Mouse (Mus musculus): ENCODE data around the gene Acox1. TPM values are rescaled to one million over a fixed set of nuclear protein-coding genes. Genes with fewer than 3 reads are reported as not detected.

The Acox1 gene
- polyA plus RNA-seq, 1 experiment from 2014 or later, result 65.6 TPM

- Histone ChIP-seq H3K4me2 (ENCODE audit: low read depth, low read length) (no peak overlapping the region), H3K27ac (ENCODE audit: low read depth, low read length) (no peak overlapping the region), H3K9me3 (ENCODE audit: control insufficient read depth, low read length) (no peaks in the 10 kb centered on the region), H3K4me1 (ENCODE audit: control insufficient read depth, insufficient read depth, low read length) (peaks cover 14% of the 10 kb centered on the region; the same call in 1 of the 2 replicates), H3K27me3 (ENCODE audit: control insufficient read depth, insufficient read depth, low read length) (no peaks in the 10 kb centered on the region), H3K4me3 (ENCODE audit: low read depth, low read length) (no peak overlapping the region), H3K36me3 (ENCODE audit: control insufficient read depth, insufficient read depth, low read length) (no peaks in the 10 kb centered on the region), H3K9ac (replicated peaks; ENCODE audit: low read depth, low read length) (no peak overlapping the region)
- WGBS, result 87% methylated on average over 2 of the region's 2 CpGs
- no peak for ATAC-seq (ENCODE audit: low read depth)
Observed at GRCm38 (mm10) chr11:116201151-116201550, 2.3 kb upstream of the Acox1 start.

- Histone ChIP-seq H3K9me3 (ENCODE audit: control insufficient read depth, low read length) (no peaks in the 10 kb centered on the region), H3K9ac (replicated peaks; ENCODE audit: low read depth, low read length) (peak overlapping the region; percentile 85), H3K4me3 (ENCODE audit: low read depth, low read length) (peak overlapping the region; percentile 79), H3K36me3 (ENCODE audit: control insufficient read depth, insufficient read depth, low read length) (no peaks in the 10 kb centered on the region), H3K27ac (ENCODE audit: low read depth, low read length) (peak overlapping the region; percentile 97), H3K4me1 (ENCODE audit: control insufficient read depth, insufficient read depth, low read length) (peaks cover 14% of the 10 kb centered on the region), H3K4me2 (ENCODE audit: low read depth, low read length) (peak overlapping the region; percentile 63), H3K27me3 (ENCODE audit: control insufficient read depth, insufficient read depth, low read length) (no peaks in the 10 kb centered on the region)
- 26% methylated on average over 13 of the region's 13 CpGs for WGBS
- peak; percentile 8 for ATAC-seq (ENCODE audit: low read depth)
Observed at GRCm38 (mm10) chr11:116198132-116198531, 713 bp downstream of the Acox1 start.

- peak overlapping the region; percentile 79 for H3K4me3 ChIP-seq (ENCODE audit: low read depth, low read length)
- H3K4me2 ChIP-seq (ENCODE audit: low read depth, low read length), result peak overlapping the region; percentile 63; the same call in 1 of the 2 replicates
- peaks cover 14% of the 10 kb centered on the region for H3K4me1 ChIP-seq (ENCODE audit: control insufficient read depth, insufficient read depth, low read length)
- H3K9me3 ChIP-seq (ENCODE audit: control insufficient read depth, low read length), result no peaks in the 10 kb centered on the region
- H3K9ac ChIP-seq (replicated peaks; ENCODE audit: low read depth, low read length), result no peak overlapping the region; the same call in 1 of the 2 replicates
- ATAC-seq (ENCODE audit: low read depth), result no peak
- no peaks in the 10 kb centered on the region for H3K36me3 ChIP-seq (ENCODE audit: control insufficient read depth, insufficient read depth, low read length)
- WGBS, result 90% methylated on average over 6 of the region's 6 CpGs
- H3K27me3 ChIP-seq (ENCODE audit: control insufficient read depth, insufficient read depth, low read length), result no peaks in the 10 kb centered on the region
- no peak overlapping the region for H3K27ac ChIP-seq (ENCODE audit: low read depth, low read length)
Observed at GRCm38 (mm10) chr11:116197584-116197906, 1.3 kb downstream of the Acox1 start.

GRCm38 (mm10) chr11:116196866-116197583 lies 1.8 kb downstream of the Acox1 start:
- H3K9me3 ChIP-seq (ENCODE audit: control insufficient read depth, low read length), result no peaks in the 10 kb centered on the region
- no peak overlapping the region for H3K4me3 ChIP-seq (ENCODE audit: low read depth, low read length)
- WGBS, result 95% methylated on average over 18 of the region's 18 CpGs
- peaks cover 14% of the 10 kb centered on the region for H3K4me1 ChIP-seq (ENCODE audit: control insufficient read depth, insufficient read depth, low read length)
- no peak overlapping the region for H3K9ac ChIP-seq (replicated peaks; ENCODE audit: low read depth, low read length)
- no peaks in the 10 kb centered on the region for H3K36me3 ChIP-seq (ENCODE audit: control insufficient read depth, insufficient read depth, low read length)
- no peak for ATAC-seq (ENCODE audit: low read depth)
- H3K27ac ChIP-seq (ENCODE audit: low read depth, low read length), result no peak overlapping the region
- peak overlapping the region; percentile 63; the same call in 1 of the 2 replicates for H3K4me2 ChIP-seq (ENCODE audit: low read depth, low read length)
- no peaks in the 10 kb centered on the region for H3K27me3 ChIP-seq (ENCODE audit: control insufficient read depth, insufficient read depth, low read length)

- H3K36me3 ChIP-seq (ENCODE audit: control insufficient read depth, insufficient read depth, low read length), result no peaks in the 10 kb centered on the region
- H3K4me2 ChIP-seq (ENCODE audit: low read depth, low read length), result no peak overlapping the region
- H3K27ac ChIP-seq (ENCODE audit: low read depth, low read length), result no peak overlapping the region
- ATAC-seq (ENCODE audit: low read depth), result no peak
- no peaks in the 10 kb centered on the region for H3K9me3 ChIP-seq (ENCODE audit: control insufficient read depth, low read length)
- H3K4me3 ChIP-seq (ENCODE audit: low read depth, low read length), result no peak overlapping the region
- no peak overlapping the region for H3K9ac ChIP-seq (replicated peaks; ENCODE audit: low read depth, low read length)
- peaks cover 14% of the 10 kb centered on the region for H3K4me1 ChIP-seq (ENCODE audit: control insufficient read depth, insufficient read depth, low read length)
- H3K27me3 ChIP-seq (ENCODE audit: control insufficient read depth, insufficient read depth, low read length), result no peaks in the 10 kb centered on the region
- WGBS, result 90% methylated on average over 3 of the region's 3 CpGs
Observed at GRCm38 (mm10) chr11:116196336-116196735, 2.5 kb downstream of the Acox1 start.

- no peak overlapping the region for H3K27ac ChIP-seq (ENCODE audit: low read depth, low read length)
- H3K4me2 ChIP-seq (ENCODE audit: low read depth, low read length), result no peak overlapping the region
- H3K9ac ChIP-seq (replicated peaks; ENCODE audit: low read depth, low read length), result no peak overlapping the region; the same call in 1 of the 2 replicates
- no peak for ATAC-seq (ENCODE audit: low read depth)
- H3K4me1 ChIP-seq (ENCODE audit: control insufficient read depth, insufficient read depth, low read length), result peaks cover 14% of the 10 kb centered on the region
- H3K27me3 ChIP-seq (ENCODE audit: control insufficient read depth, insufficient read depth, low read length), result no peaks in the 10 kb centered on the region
- H3K4me3 ChIP-seq (ENCODE audit: low read depth, low read length), result no peak overlapping the region
- 74% methylated on average over 5 of the region's 5 CpGs for WGBS
- no peaks in the 10 kb centered on the region for H3K9me3 ChIP-seq (ENCODE audit: control insufficient read depth, low read length)
- 0 out of 2 replicates have a peak, but pooled peaks cover 3% of the 10 kb centered on the region for H3K36me3 ChIP-seq (ENCODE audit: control insufficient read depth, insufficient read depth, low read length)
Observed at GRCm38 (mm10) chr11:116195252-116195651, 3.6 kb downstream of the Acox1 start.

GRCm38 (mm10) chr11:116194619-116195018 lies 4.2 kb downstream of the Acox1 start:
- Histone ChIP-seq H3K9me3 (ENCODE audit: control insufficient read depth, low read length) (no peaks in the 10 kb centered on the region), H3K36me3 (ENCODE audit: control insufficient read depth, insufficient read depth, low read length) (0 out of 2 replicates have a peak, but pooled peaks cover 8% of the 10 kb centered on the region), H3K9ac (replicated peaks; ENCODE audit: low read depth, low read length) (no peak overlapping the region), H3K4me3 (ENCODE audit: low read depth, low read length) (no peak overlapping the region), H3K4me1 (ENCODE audit: control insufficient read depth, insufficient read depth, low read length) (peaks cover 13% of the 10 kb centered on the region), H3K4me2 (ENCODE audit: low read depth, low read length) (no peak overlapping the region), H3K27me3 (ENCODE audit: control insufficient read depth, insufficient read depth, low read length) (no peaks in the 10 kb centered on the region), H3K27ac (ENCODE audit: low read depth, low read length) (no peak overlapping the region)
- WGBS, result 94% methylated on average over 8 of the region's 8 CpGs
- no peak for ATAC-seq (ENCODE audit: low read depth)

GRCm38 (mm10) chr11:116187226-116187930 lies 11.5 kb downstream of the Acox1 start:
- Histone ChIP-seq H3K4me2 (ENCODE audit: low read depth, low read length) (no peak overlapping the region), H3K4me3 (ENCODE audit: low read depth, low read length) (no peak overlapping the region), H3K9me3 (ENCODE audit: control insufficient read depth, low read length) (no peaks in the 10 kb centered on the region), H3K36me3 (ENCODE audit: control insufficient read depth, insufficient read depth, low read length) (peaks cover 32% of the 10 kb centered on the region), H3K4me1 (ENCODE audit: control insufficient read depth, insufficient read depth, low read length) (no peaks in the 10 kb centered on the region), H3K27ac (ENCODE audit: low read depth, low read length) (0 out of 2 replicates have a peak overlapping the region, but pooled peaks have one; percentile 5), H3K9ac (replicated peaks; ENCODE audit: low read depth, low read length) (no peak overlapping the region), H3K27me3 (ENCODE audit: control insufficient read depth, insufficient read depth, low read length) (no peaks in the 10 kb centered on the region)
- WGBS, result 47% methylated on average over 11 of the region's 11 CpGs
- no peak for ATAC-seq (ENCODE audit: low read depth)

- H3K4me2 ChIP-seq (ENCODE audit: low read depth, low read length), result no peak overlapping the region
- H3K36me3 ChIP-seq (ENCODE audit: control insufficient read depth, insufficient read depth, low read length), result peaks cover 32% of the 10 kb centered on the region
- H3K9ac ChIP-seq (replicated peaks; ENCODE audit: low read depth, low read length), result no peak overlapping the region
- no peak overlapping the region for H3K27ac ChIP-seq (ENCODE audit: low read depth, low read length)
- no peak for ATAC-seq (ENCODE audit: low read depth)
- 94% methylated on average over 11 of the region's 11 CpGs for WGBS
- H3K9me3 ChIP-seq (ENCODE audit: control insufficient read depth, low read length), result no peaks in the 10 kb centered on the region
- no peaks in the 10 kb centered on the region for H3K4me1 ChIP-seq (ENCODE audit: control insufficient read depth, insufficient read depth, low read length)
- H3K27me3 ChIP-seq (ENCODE audit: control insufficient read depth, insufficient read depth, low read length), result no peaks in the 10 kb centered on the region
- H3K4me3 ChIP-seq (ENCODE audit: low read depth, low read length), result no peak overlapping the region
Observed at GRCm38 (mm10) chr11:116186360-116186759, 12.5 kb downstream of the Acox1 start.
